Mouse (Mus musculus) skeletal muscle tissue, adult 2 months (tissue): Measurements from ENCODE around the gene Ldha.
"Not testable (repeated sequence)": the region's sequence is repeated elsewhere in the genome, so short reads cannot be mapped to it uniquely, and the experiment has no call there.

ENCODE experiments used
- DNase-seq: peaks from one replicate; pipeline ENCODE4 v3.0.0-alpha.2; 2012; ENCODE audit warnings: low read depth, low spot score

Ldha gene

DNA sequence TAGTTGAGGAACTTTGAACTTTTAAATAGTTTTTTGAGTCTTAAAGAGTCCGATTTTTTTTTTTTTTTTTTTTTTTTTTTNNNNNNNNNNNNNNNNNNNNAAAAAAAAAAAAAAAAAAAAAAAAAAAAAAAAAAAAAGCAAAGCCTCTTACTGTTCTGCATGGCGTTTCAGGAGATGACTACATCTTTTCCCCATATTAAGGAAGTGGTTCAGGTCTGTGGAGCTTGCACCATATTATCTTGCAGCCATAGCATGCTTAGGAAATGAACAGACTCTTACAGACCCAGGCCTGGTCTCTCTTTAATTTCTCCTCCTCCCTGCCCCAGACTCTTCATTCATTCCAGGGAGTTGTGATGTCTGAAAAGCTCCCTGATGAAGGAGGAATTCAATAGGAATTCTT is 39.7 kb downstream of the Ldha start:
- DNase-seq, result no peak

DNA sequence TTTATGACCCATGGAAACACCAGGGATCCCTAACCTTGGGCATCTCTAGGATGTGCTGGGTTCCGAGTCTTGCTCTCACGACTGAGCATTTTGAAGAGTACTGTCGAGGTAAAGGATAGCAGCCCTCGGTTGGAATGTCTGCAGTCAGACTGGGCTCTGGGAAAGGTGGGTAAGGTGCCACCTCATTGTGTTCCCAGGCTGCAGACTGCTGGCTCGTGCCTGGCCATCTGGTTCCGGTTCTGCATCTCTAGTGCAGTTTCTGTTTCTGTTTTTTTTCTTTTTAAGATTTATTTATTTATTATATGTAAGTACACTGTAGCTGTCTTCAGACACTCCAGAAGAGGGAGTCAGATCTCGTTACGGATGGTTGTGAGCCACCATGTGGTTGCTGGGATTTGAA is 40.7 kb downstream of the Ldha start:
- not testable (repeated sequence) for DNase-seq

DNA sequence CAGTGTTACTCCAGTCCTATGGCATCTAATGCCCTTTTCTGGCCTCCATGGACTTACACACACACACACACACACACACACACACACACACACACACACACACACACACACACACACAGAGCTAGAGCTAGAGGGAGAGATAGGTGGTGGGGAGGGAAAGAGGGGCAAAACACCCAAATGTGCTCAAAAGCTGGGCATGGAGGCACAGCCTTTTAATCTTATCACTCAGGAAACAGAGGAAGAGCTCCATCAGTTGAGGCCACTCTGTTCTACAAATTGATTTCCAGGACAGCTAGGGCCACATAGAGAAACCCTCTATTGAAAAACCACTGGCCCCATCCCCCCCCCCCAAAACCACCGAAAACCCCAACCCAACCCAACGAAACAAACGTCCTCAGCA is 42.0 kb downstream of the Ldha start:
- DNase-seq, result no peak

DNA sequence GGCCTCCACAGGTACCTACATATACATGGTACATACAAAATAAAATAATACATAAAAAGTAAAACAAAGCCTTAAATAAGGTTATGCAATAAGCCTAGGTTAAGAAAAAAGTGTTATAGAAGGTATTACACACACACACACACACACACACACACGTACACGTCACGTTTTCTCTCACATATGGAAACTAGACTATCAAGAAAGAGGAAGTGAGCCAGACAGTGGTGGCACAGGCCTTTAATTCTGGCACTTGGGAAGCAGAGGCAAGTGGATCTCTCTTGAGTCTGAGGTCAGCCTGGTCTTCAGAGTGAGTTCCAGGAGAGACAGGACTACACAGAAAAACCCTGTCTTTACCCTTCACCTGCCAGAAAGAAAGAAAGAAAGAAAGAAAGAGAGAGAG is 54.2 kb downstream of the Ldha start:
- DNase-seq, result no peak

DNA sequence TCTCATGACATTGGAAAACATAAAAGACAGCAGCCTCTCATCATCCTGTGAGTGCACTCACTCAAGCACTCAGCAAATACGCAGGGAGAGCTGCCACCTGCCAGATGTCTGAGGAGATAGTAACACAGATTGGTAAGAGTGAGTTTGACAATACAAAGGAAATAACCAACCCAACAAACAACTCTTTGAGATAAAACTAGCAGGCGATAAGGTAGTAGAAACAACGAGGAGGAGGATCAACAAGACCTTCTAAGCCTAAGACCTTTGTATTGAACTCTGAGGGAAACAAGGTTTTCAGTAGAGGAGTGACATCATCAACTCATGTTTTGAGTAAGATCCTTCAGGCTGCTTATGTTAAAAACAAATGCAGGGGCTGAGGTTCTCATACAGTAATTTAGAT is 58.1 kb downstream of the Ldha start:
- no peak for DNase-seq
